Mouse (Mus musculus): ENCODE measurements around the gene Gm10959.

Gene Gm10959

GRCm38 (mm10) chr3:122907841-122908240, 11.3 kb downstream of the Gm10959 start:
- POLR2A ChIA-PET, result interaction anchor here in 2 of 4 experiments (0.6 to 1.6 kb wide), 2 partner anchors 11 to 17 kb away, joined by 4 read pairs; partner anchors contain the start of gene Gm10959 (in 1 of the 2)
- CTCF ChIA-PET, result no interaction called here

- ChIA-PET POLR2A (interaction anchor here in 2 of 4 experiments (0.7 to 1.1 kb wide), 6 partner anchors 9 to 383 kb away, joined by 3 to 4 read pairs (median 3); no protein-coding TSS in a partner anchor), CTCF (interaction anchor here (0.5 to 2.1 kb wide), 31 partner anchors 11 to 1507 kb away, joined by 3 to 26 read pairs (median 4); partner anchors contain the start of genes 1810037I17Rik (in 1 of the 4) and Gm10959 (in 1 of the 4))
Observed at GRCm38 (mm10) chr3:122903746-122904433, 15.3 kb downstream of the Gm10959 start.

GRCm38 (mm10) chr3:122898254-122898653, 20.9 kb downstream of the Gm10959 start:
- CTCF ChIA-PET, result interaction anchor here in 1 of 4 experiments (0.7 kb wide), 1 partner anchor 185 kb away, joined by 3 read pairs; no protein-coding TSS in a partner anchor
- POLR2A ChIA-PET, result no interaction called here

- CTCF ChIA-PET, result no interaction called here
- POLR2A ChIA-PET, result no interaction called here
Observed at GRCm38 (mm10) chr3:122895189-122895731, 23.9 kb downstream of the Gm10959 start.

- POLR2A ChIA-PET, result no interaction called here
- CTCF ChIA-PET, result no interaction called here
Observed at GRCm38 (mm10) chr3:122894772-122895171, 24.4 kb downstream of the Gm10959 start, which contains the start of gene Fabp2. Fabp2 (plus strand) TSS chr3:122895072.

- ChIA-PET CTCF (no interaction called here), POLR2A (interaction anchor here in 1 of 4 experiments (0.8 kb wide), 1 partner anchor 10 kb away, joined by 3 read pairs; no protein-coding TSS in a partner anchor)
Observed at GRCm38 (mm10) chr3:122888371-122888819, 30.8 kb downstream of the Gm10959 start.

- POLR2A ChIA-PET, result interaction anchor here in 1 of 4 experiments (0.8 kb wide), 1 partner anchor 9 kb away, joined by 3 read pairs; no protein-coding TSS in a partner anchor
- CTCF ChIA-PET, result no interaction called here
Observed at GRCm38 (mm10) chr3:122887505-122888301, 31.5 kb downstream of the Gm10959 start.

GRCm38 (mm10) chr3:122878705-122879315, 40.4 kb downstream of the Gm10959 start:
- ChIA-PET CTCF (interaction anchor here in 3 of 4 experiments (0.5 to 1.6 kb wide), 6 partner anchors 231 to 567 kb away, joined by 3 to 10 read pairs (median 4); no protein-coding TSS in a partner anchor), POLR2A (interaction anchor here in 1 of 4 experiments (0.7 to 1.4 kb wide), 3 partner anchors 9 to 530 kb away, joined by 3 read pairs; no protein-coding TSS in a partner anchor)

- ChIA-PET CTCF (interaction anchor here in 1 of 4 experiments (1.5 kb wide), 1 partner anchor 230 kb away, joined by 5 read pairs; no protein-coding TSS in a partner anchor), POLR2A (interaction anchor here in 2 of 4 experiments (0.6 kb wide), 2 partner anchors 207 to 218 kb away, joined by 3 to 5 read pairs; no protein-coding TSS in a partner anchor)
Observed at GRCm38 (mm10) chr3:122877543-122877942, 41.6 kb downstream of the Gm10959 start.

GRCm38 (mm10) chr3:122876870-122877269, 42.3 kb downstream of the Gm10959 start:
- CTCF ChIA-PET, result no interaction called here
- POLR2A ChIA-PET, result interaction anchor here in 1 of 4 experiments (0.6 kb wide), 1 partner anchor 219 kb away, joined by 3 read pairs; no protein-coding TSS in a partner anchor

GRCm38 (mm10) chr3:122871596-122871995, 47.6 kb downstream of the Gm10959 start:
- ChIA-PET POLR2A (no interaction called here), CTCF (no interaction called here)

- CTCF ChIA-PET, result interaction anchor here in 1 of 4 experiments (0.6 kb wide), 1 partner anchor 129 kb away, joined by 4 read pairs; no protein-coding TSS in a partner anchor
Observed at GRCm38 (mm10) chr3:122868270-122868669, 50.9 kb downstream of the Gm10959 start.

GRCm38 (mm10) chr3:122865092-122865491, 54.1 kb downstream of the Gm10959 start:
- CTCF ChIA-PET, result interaction anchor here in 1 of 4 experiments (0.7 kb wide), 1 partner anchor 136 kb away, joined by 3 read pairs; the partner anchor contains the start of gene Pde5a
- POLR2A ChIA-PET, result no interaction called here

More at GRCm38 (mm10) chr3:122868270-122868669, 50.9 kb downstream of the Gm10959 start:
- POLR2A ChIA-PET, result no interaction called here

Measured in embryonic stem cell, embryonic (primary cell).